Mouse (Mus musculus) neural tube, embryonic 10.5 days (tissue): ENCODE results near the gene Ncbp3.

ENCODE experiments used
- DNase-seq: peaks from one replicate; pipeline ENCODE4 v3.0.0-alpha.2; 2017; ENCODE audit warnings: low spot score; ENCODE audit errors: extremely low spot score

Ncbp3 gene

DNA sequence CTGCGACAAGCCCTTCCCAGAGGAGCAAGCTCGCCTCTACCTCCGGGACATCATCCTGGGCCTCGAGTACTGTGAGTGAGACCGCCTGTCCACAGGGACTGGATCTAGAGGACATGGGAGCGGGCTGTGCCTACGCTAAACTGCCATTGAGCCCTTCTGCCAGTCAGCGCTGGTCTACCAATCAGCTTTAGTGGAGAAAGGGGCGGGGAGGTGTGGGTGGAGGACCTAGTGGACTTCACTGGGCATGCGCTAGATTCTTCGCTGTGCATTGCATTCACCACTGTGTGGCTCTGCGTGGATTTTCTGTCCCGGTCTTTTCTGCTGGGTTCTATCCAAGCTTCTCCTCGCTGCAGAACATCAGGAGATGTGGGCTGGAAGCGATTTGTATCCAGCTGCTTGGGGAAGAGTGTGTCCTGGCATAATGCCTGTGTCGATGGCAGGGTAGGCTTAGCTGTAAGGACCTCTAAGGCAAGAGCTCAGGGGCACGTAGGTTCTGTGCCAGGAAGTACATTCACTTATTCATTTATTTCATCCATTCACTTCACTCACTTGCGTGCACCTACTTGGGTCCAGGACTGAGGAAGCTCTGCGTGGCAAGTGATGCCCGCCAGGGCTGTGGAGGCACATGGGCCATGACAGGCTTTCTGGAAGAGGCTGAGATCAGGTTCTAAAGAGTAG is 16.6 kb upstream of the Ncbp3 start:
- peak; percentile 79 for DNase-seq

DNA sequence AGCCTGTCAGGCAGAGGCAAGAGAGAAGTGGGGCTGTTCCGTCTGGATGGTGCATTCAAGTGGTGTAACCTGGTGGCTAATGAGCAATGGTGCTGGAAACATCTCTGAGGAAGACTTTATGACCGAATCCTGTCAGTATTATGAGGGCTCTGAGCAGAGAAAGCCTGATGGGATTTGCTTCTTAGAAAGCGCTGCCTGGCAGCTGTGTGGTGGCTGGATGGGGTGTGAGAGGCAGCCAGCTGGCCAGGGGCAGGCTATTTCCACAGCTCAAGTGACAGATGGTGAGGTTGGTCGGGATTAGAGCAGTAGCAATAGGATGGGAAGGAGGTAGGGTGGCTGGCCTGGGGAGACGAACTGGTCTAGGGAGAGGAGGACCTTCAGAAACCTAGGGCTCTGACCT is 16.0 kb upstream of the Ncbp3 start:
- no peak for DNase-seq

DNA sequence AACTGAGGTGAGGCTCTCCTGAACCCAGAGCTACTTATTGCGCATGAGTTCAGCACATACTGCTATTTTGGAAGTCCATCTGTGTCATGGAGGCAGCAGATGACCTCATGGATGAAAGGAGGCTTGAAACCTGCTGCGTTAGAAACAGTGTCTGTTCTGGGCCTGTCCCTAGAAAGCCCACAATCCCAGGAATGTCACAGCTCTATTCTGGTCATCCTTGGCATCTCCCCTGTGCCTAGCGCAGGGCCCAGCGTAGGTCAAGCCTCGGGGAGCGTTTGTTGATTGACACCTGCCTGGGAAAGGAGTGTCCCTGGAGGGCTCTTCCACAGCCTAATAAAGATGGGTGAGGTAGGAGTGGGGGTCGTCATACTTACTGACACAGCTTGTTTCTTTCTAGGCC is 11.5 kb upstream of the Ncbp3 start:
- DNase-seq = no peak

- no peak for DNase-seq
These were observed 10.7 kb upstream of the Ncbp3 start for GRCm38 (mm10) chr11:73036889-73037288.

DNA sequence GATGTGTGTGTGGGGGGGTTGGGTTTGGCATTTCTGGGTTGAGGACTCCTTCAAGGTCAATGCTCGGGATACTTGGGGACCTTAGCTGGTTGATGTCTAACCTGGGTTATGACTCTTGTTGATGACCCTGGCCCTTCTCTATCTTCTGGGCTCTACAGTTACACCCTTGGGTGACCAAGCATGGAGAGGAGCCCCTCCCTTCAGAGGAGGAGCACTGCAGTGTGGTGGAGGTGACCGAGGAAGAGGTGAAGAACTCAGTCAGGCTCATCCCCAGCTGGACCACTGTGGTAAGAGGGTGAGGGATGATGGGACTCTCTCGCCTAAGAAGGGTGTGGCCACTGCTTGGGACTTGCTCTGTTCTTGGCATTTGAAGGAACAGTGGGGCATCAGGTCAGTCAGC is 9.9 kb upstream of the Ncbp3 start:
- DNase-seq = no peak

GRCm38 (mm10) chr11:73039102-73039799 is 8.3 kb upstream of the Ncbp3 start:
- DNase-seq = peak; percentile 53

DNA sequence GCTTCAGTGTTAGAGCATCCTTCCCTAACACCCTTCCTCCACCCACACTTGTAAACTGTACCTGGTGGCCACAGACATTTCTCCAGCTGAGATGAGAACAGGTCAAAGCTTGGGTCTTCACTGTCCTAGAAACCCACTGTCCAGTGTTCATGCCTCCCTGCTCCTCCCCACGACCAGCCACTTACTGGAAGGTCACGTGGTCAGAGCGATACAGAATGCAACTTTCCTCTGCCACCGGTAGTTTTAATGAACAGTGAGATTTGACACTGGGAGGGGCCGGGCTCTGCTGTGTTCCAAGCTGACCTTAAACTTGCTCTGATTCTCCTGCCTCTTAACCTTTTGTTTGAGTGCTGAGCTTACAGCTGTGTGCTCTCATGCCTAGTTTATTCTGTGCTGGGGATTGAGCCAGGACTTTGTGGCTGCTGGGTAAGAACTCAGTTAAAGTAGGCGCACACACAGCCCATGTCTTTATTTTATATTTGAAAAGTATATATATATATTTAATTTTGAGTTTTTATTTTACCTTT is 3.3 kb upstream of the Ncbp3 start:
- DNase-seq = no peak

GRCm38 (mm10) chr11:73044789-73045188 is 2.8 kb upstream of the Ncbp3 start:
- no peak for DNase-seq

GRCm38 (mm10) chr11:73048030-73048876 is 670 bp downstream of the Ncbp3 start:
- no peak for DNase-seq

GRCm38 (mm10) chr11:73049335-73049734 is 1.8 kb downstream of the Ncbp3 start:
- DNase-seq = peak; percentile 77

GRCm38 (mm10) chr11:73052795-73053194 is 5.2 kb downstream of the Ncbp3 start:
- DNase-seq = no peak

- DNase-seq = no peak
These were observed 10.1 kb downstream of the Ncbp3 start for GRCm38 (mm10) chr11:73057701-73058100.

DNA sequence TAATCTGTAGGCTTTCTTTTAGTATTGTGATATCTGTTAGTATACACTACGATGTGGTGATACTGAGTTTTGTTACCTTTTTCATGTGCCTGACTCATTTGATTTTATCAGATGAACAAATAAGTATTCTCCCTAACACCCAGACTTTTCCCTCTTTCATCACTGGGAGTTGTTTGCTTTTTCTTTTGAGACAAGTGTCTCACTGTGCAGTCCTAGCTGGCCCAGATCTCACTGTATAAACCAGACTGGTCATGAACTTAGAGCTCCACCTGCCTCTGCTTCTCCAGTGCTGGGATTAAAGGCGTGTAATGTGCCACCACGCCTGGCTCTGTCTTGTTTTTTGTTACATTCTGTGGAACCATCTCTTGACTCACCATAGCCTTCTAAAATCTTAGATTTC is 12.0 kb downstream of the Ncbp3 start:
- no peak for DNase-seq

DNA sequence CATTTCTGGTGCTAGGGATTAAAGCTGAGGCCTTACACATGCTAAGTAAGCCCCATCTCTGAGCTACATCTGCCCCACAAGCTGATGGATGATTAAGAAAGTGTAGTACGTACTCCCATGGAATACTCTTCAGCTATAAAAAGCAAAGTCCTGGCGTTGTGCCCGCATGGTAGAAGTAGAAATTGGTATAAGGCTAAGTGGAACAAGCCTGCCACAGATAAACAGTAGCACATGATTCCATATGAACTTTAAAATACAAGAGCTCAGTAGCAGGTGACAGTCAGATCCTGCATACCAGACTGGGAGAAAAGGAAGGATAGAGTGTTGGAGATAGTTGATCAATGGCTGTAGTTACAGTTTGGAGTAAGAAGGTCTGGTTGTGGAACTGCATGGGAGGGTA is 13.8 kb downstream of the Ncbp3 start:
- DNase-seq = no peak

- no peak for DNase-seq
These were observed 24.3 kb downstream of the Ncbp3 start for GRCm38 (mm10) chr11:73071839-73072238.

DNA sequence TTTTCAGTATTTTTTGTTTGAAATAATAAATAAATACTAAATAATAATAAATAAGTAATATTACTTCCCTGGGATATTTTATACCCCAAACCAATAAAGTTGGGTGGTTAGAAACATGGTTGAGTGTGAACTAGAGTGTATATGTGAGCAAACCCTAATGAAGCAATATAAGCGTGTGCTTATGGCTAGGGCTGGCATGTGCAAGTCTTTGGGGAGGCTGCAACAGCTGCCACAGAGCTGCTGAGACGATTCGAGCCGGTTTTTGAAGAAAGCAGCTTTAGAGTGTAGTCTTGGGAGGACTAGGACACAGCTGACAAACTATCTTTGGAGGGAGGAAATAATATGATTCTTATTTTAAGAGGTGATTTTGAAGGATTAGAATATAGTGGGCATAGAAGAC is 28.7 kb downstream of the Ncbp3 start:
- no peak for DNase-seq

DNA sequence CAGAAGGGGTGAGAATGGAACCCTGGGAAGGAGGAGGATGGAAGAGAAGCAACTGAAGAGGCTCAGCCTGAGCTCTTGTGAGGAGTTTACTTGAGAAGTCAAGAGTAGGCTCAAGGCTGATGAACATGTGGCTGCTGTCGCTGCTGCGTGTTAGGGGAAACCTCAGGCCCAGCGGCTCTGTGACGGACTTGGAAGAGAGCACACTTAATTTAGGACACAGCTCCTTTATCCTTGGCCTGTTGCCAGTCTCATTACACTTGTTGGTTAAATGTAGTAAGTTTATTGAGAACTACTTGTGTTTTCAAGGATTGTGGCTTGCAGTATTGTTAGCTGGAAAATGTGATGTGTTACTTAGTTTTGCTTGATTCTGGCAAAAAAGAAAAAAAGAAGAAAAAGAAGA is 29.1 kb downstream of the Ncbp3 start:
- no peak for DNase-seq

- DNase-seq = no peak
These were observed 29.7 kb downstream of the Ncbp3 start for GRCm38 (mm10) chr11:73077211-73077720.

DNA sequence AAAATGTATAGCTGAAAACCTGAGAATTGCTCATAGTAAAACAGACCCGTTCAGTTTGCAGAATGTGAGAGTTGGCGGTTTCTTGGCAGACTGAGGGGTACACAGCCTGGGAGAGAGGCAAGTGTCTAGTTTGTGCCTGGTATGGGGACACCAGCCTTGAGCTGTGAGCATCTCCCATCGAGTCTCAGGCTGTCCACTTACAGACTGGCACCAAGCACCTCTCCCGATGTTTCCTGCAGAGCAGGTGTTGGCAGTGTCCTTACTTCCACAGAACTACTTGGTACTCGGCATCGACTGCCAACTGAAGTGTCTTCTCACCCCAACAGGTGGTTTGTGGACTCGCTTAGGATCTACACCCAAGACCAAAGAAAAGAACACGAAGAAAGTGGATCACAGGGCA is 31.0 kb downstream of the Ncbp3 start:
- DNase-seq = no peak

GRCm38 (mm10) chr11:73080306-73080705 is 32.7 kb downstream of the Ncbp3 start:
- DNase-seq = no peak

DNA sequence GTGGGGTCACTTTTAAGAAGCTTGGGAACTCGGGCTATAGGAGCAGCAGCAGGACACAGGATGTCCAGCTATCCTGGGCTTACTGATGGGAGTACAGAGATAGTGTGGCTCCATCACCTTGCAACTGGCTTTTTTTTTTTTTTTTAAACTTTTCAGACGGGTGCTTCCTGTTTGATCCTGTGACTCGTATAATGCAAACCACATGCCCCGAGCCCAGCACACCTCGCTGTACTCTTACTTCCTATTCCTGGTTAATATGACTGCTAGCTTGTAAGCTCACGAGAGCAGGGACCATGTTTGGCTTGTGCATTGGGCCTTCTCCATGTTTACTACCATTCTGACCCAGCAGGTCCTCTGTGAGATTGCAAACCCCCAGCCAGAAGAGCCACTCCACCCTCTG is 36.7 kb downstream of the Ncbp3 start:
- DNase-seq = no peak

DNA sequence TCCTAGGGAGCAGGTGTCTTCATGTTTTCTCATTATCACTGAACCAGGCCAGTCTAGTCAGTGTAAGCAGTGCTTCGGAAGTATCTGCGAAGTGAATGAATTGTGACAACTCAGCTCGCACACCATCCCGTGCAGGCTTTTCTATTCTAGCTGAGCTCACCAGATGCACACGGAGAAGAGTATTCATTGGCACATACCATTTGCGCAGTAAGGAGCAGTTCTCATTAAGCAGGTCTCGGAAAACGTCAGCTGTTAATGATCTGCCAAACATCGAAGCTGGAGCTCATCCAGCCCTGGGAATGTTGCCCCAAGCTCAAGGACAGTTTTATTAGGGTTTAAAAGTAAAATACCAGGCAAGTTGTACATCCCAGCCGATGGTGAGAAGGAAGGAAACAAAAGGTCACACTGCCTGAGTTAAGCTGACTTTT is 37.2 kb downstream of the Ncbp3 start:
- DNase-seq = no peak
